ENCODE assay signal across 21 mouse cellular contexts in genomic region chr6:97292894-97293293, GRCm38 (mm10). TPM values are rescaled to one million over a fixed set of nuclear protein-coding genes. Genes with fewer than 3 reads are reported as not detected.
A peak's percentile ranks its signal among the peaks of the same experiment; 100 is the strongest.
DNase-seq lines count a peak whose midpoint lies in the region; ATAC-seq and TF ChIP-seq lines count a peak whose summit lies in the region.
"Had no signal": no experiment of that assay in that cellular context is flagged by ENCODE, and none has a peak within 500 bp of the region (broad histone marks: within the 10 kb centered on the region; RNA-seq: fewer than 3 reads in every experiment).

No protein-coding gene starts in this region.

- intact Hi-C loops in heart, postnatal 10 days (cut with DNase I), result no loop called here

- TF ChIP-seq CTCF in liver, adult 2 months (IDR thresholded peaks at IDR 0.05; ENCODE audit: low read depth, low read length), result no peak
- no peak for TF ChIP-seq CTCF in small intestine, adult 2 months (IDR thresholded peaks at IDR 0.05; ENCODE audit: extremely low read depth, insufficient read length, insufficient replicate concordance, low read depth, low read length)

- peaks cover 36% of the 10 kb centered on the region for H3K4me1 ChIP-seq in heart, embryonic 10.5 days
- H3K4me1 ChIP-seq in liver, adult 2 months (ENCODE audit: control insufficient read depth, insufficient read depth, low read length), result peaks cover 48% of the 10 kb centered on the region
- H3K4me1 ChIP-seq in liver, embryonic 12.5 days, result peaks cover 17% of the 10 kb centered on the region; the same call in 1 of the 2 replicates
- peaks cover 37% of the 10 kb centered on the region for H3K4me1 ChIP-seq in lung, embryonic 16.5 days (replicated peaks; ENCODE audit: control insufficient read depth, insufficient read depth, low read length)
- peaks cover 26% of the 10 kb centered on the region for H3K4me1 ChIP-seq in small intestine, adult 2 months (ENCODE audit: control insufficient read depth, insufficient read depth, insufficient read length, low read length)

- no peak for TF ChIP-seq POLR2A in liver, adult 2 months (IDR thresholded peaks at IDR 0.05; ENCODE audit: extremely low read depth, insufficient read depth, low read length)
- no peak for TF ChIP-seq POLR2A in small intestine, adult 2 months (IDR thresholded peaks at IDR 0.05; ENCODE audit: low read depth, low read length)

- ATAC-seq in liver, embryonic 12.5 days, result no peak
- no peak for ATAC-seq in lung, embryonic 16.5 days (ENCODE audit: low read depth)
- ATAC-seq: forebrain, embryonic 13.5 days; forebrain, postnatal 0 days had no signal

- H3K4me2 ChIP-seq in liver, embryonic 12.5 days, result no peak overlapping the region
- H3K4me2 ChIP-seq in lung, embryonic 16.5 days (ENCODE audit: low read depth, low read length), result no peak overlapping the region
- H3K4me2 ChIP-seq: forebrain, embryonic 13.5 days; heart, embryonic 15.5 days; hindbrain, embryonic 14.5 days had no signal

- no peak overlapping the region for H3K4me3 ChIP-seq in heart, embryonic 10.5 days
- no peak overlapping the region for H3K4me3 ChIP-seq in liver, adult 2 months (ENCODE audit: insufficient read depth, low read depth, low read length)
- H3K4me3 ChIP-seq in liver, embryonic 12.5 days, result no peak overlapping the region
- H3K4me3 ChIP-seq in lung, embryonic 16.5 days (ENCODE audit: low read length), result no peak overlapping the region
- no peak overlapping the region for H3K4me3 ChIP-seq in small intestine, adult 2 months (ENCODE audit: low read depth, low read length)
- H3K4me3 ChIP-seq: embryonic facial prominence, embryonic 10.5 days; forebrain, embryonic 13.5 days; gastrocnemius, adult 2 months; heart, embryonic 15.5 days; hindbrain, embryonic 10.5 days had no signal

- H3K36me3 ChIP-seq in heart, embryonic 10.5 days, result peaks cover 79% of the 10 kb centered on the region
- peaks cover 72% of the 10 kb centered on the region for H3K36me3 ChIP-seq in liver, adult 2 months (ENCODE audit: control insufficient read depth, insufficient read depth, low read length)
- H3K36me3 ChIP-seq in liver, embryonic 12.5 days, result peaks cover 36% of the 10 kb centered on the region
- peaks cover 10% of the 10 kb centered on the region for H3K36me3 ChIP-seq in lung, embryonic 16.5 days (ENCODE audit: control insufficient read depth, insufficient read depth, low read length)
- peaks cover 49% of the 10 kb centered on the region for H3K36me3 ChIP-seq in small intestine, adult 2 months (ENCODE audit: control insufficient read depth, insufficient read depth, low read length)

- WGBS in heart, embryonic 10.5 days, result 65% methylated on average over 5 of the region's 5 CpGs
- WGBS in liver, adult 2 months, result 86% methylated on average over 5 of the region's 5 CpGs
- 66% methylated on average over 5 of the region's 5 CpGs for WGBS in liver, embryonic 12.5 days (ENCODE audit: insufficient replicate concordance)
- 57% methylated on average over 5 of the region's 5 CpGs for WGBS in lung, embryonic 16.5 days
- WGBS in small intestine, adult 2 months, result 48% methylated on average over 5 of the region's 5 CpGs

- H3K27me3 ChIP-seq in heart, embryonic 10.5 days (ENCODE audit: insufficient read depth, poor library complexity, severe bottlenecking), result no peaks in the 10 kb centered on the region
- no peaks in the 10 kb centered on the region for H3K27me3 ChIP-seq in liver, adult 2 months (ENCODE audit: control insufficient read depth, insufficient read depth, low read length)
- no peaks in the 10 kb centered on the region for H3K27me3 ChIP-seq in liver, embryonic 12.5 days (replicated peaks)
- no peaks in the 10 kb centered on the region for H3K27me3 ChIP-seq in lung, embryonic 16.5 days (ENCODE audit: control insufficient read depth, insufficient read depth, low read depth, low read length)
- no peaks in the 10 kb centered on the region for H3K27me3 ChIP-seq in small intestine, adult 2 months (ENCODE audit: control insufficient read depth, insufficient read depth, low read length)
- H3K27me3 ChIP-seq: forebrain, embryonic 13.5 days; heart, embryonic 15.5 days had no signal

- DNase-seq in heart, embryonic 10.5 days (ENCODE audit: low spot score), result peak; percentile 68
- DNase-seq in heart, postnatal 10 days, result no peak
- DNase-seq in liver, adult 2 months (ENCODE audit: extremely low read depth, low read depth, low spot score), result no peak
- no peak for DNase-seq in lung, postnatal 10 days
- DNase-seq in frontal cortex, postnatal 25 days (ENCODE audit: low spot score in 2 of 2), result no peak
- DNase-seq: adrenal gland, postnatal 14 days; cerebellum, adult 11-12 months; cerebellum, adult 9-10 months; forebrain, postnatal 0 days; gastrocnemius, adult 2 months; gastrocnemius, postnatal 25 days had no signal

- no peaks in the 10 kb centered on the region for H3K9me3 ChIP-seq in heart, embryonic 10.5 days
- H3K9me3 ChIP-seq in liver, embryonic 12.5 days (replicated peaks), result no peaks in the 10 kb centered on the region
- H3K9me3 ChIP-seq in lung, embryonic 16.5 days (ENCODE audit: control insufficient read depth, low read length), result no peaks in the 10 kb centered on the region
- H3K9me3 ChIP-seq: embryonic facial prominence, embryonic 10.5 days; forebrain, embryonic 13.5 days; heart, embryonic 15.5 days; hindbrain, embryonic 10.5 days had no signal

- H3K27ac ChIP-seq in heart, embryonic 10.5 days, result no peak overlapping the region
- H3K27ac ChIP-seq in liver, adult 2 months (replicated peaks; ENCODE audit: insufficient read depth, low read depth, low read length), result peak overlapping the region; percentile 88
- no peak overlapping the region for H3K27ac ChIP-seq in liver, embryonic 12.5 days
- H3K27ac ChIP-seq in lung, embryonic 16.5 days (ENCODE audit: low read length), result peak overlapping the region; percentile 89
- peak overlapping the region; percentile 96 for H3K27ac ChIP-seq in small intestine, adult 2 months (ENCODE audit: insufficient read depth, low read depth, low read length)
- H3K27ac ChIP-seq: embryonic facial prominence, embryonic 10.5 days; forebrain, embryonic 13.5 days; gastrocnemius, adult 2 months; heart, embryonic 15.5 days; hindbrain, embryonic 10.5 days; hindbrain, embryonic 14.5 days had no signal

- peaks cover 9% of the 10 kb centered on the region for H3K79me2 ChIP-seq in liver, adult 2 months (ENCODE audit: control insufficient read depth, insufficient read depth, low read length)

- peak overlapping the region; percentile 21 for H3K9ac ChIP-seq in liver, adult 2 months (ENCODE audit: low read depth, low read length)
- H3K9ac ChIP-seq in liver, embryonic 12.5 days, result no peak overlapping the region
- no peak overlapping the region for H3K9ac ChIP-seq in lung, embryonic 16.5 days (ENCODE audit: low read length)
- H3K9ac ChIP-seq: forebrain, embryonic 13.5 days; forebrain, postnatal 0 days; heart, embryonic 15.5 days; hindbrain, embryonic 14.5 days had no signal

RNA-seq across cellular contexts. Expression of gene Lmod3, which starts 40.3 kb away (rescaled TPM):
- 10.5 and 17.5 TPM in 2 replicates for polyA plus RNA-seq in heart, embryonic 10.5 days (2016; fragmentation: Nextera tagmentation; extraction: Ambion mirVana)
- 10 to 100 TPM; 45.8 to 66.3 TPM for total RNA-seq in heart, postnatal 10 days (2021)
- total RNA-seq in liver, adult 2 months (2014; rRNA removed), result 0.27 and 0.28 TPM in 2 replicates
- 0.04 and 0.07 TPM in 2 replicates for polyA plus RNA-seq in liver, adult 2 months (2012; rRNA removed)
- polyA plus RNA-seq in liver, embryonic 12.5 days (2016; fragmentation: Nextera tagmentation; extraction: Ambion mirVana), result 0.05 and 0.10 TPM in 2 replicates
- 0.69 and 1.3 TPM in 2 replicates for polyA plus RNA-seq in lung, embryonic 16.5 days (2015; fragmentation: Nextera tagmentation; extraction: Ambion mirVana)
- not detected in 2 replicates for polyA plus RNA-seq in small intestine, adult 2 months (2012; rRNA removed)
- total RNA-seq: adrenal gland, postnatal 14 days; granulocyte monocyte progenitor cell, adult 5-6 weeks; MEL had no signal
- polyA plus RNA-seq: embryonic facial prominence, embryonic 10.5 days; forebrain, embryonic 13.5 days; hindbrain, embryonic 10.5 days; hindbrain, embryonic 14.5 days had no signal

Comparison
In these comparisons a context has a peak if more than half of its experiments do, and no peak if none do; other contexts are left out.
1. H3K27ac ChIP-seq: peak in liver, adult 2 months (single experiment), lung, embryonic 16.5 days (single experiment) and small intestine, adult 2 months (single experiment); none in heart, embryonic 10.5 days (single experiment) and liver, embryonic 12.5 days (single experiment).